Mouse (Mus musculus): ENCODE results near the gene Gpr107.

DNA sequence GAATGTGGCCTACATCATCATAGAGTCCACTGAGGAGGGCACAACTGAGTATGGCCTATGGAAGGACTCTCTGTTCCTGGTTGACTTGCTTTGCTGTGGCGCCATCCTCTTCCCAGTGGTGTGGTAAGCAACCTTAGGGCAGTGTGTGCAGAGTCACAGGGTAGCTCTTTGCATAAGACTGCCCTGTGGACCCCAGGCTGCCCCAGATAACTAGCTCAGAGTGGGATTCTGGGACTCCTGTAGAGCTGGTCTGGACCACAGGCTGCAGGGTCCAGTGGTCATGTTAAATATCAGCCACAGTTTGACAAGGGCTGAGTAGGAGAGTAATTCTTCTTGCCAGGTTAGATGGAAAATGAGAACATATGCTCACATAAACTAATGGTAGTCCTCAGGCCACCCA is 36.6 kb downstream of the Gpr107 start:
- TF ChIP-seq CTCF (IDR thresholded peaks at IDR 0.05) (no peak), EP300 (IDR thresholded peaks at IDR 0.05) (no peak)
